Mouse (Mus musculus) heart, embryonic 16.5 days (tissue): Measurements from ENCODE around the gene Sbsn. TPM values are rescaled to one million over a fixed set of nuclear protein-coding genes. Genes with fewer than 3 reads are reported as not detected.
A peak's percentile ranks its signal among the peaks of the same experiment; 100 is the strongest.

Experiments used
- ATAC-seq: fragments of 200-750 bp; cut with Nextera tagmentation; replicated peaks from 2 replicates; pipeline ENCODE4 v1.8.0; 2017; ENCODE audit warnings: moderate number of reproducible peaks; ENCODE audit not compliant: insufficient read depth, low FRiP score; ENCODE audit errors: extremely low read depth
- H3K27ac ChIP-seq: fragments of 300-500 bp; sonication (generic); 2 replicates; pipeline ENCODE4 v1.5.1; 2014; ENCODE audit warnings: mild to moderate bottlenecking, low read length, control low read depth, moderate library complexity
- H3K27me3 ChIP-seq: fragments of 300-500 bp; sonication (generic); 2 replicates; pipeline ENCODE4 v1.6.1; 2014; ENCODE audit warnings: low read length, mixed read lengths; ENCODE audit not compliant: control insufficient read depth, insufficient read depth
- H3K36me3 ChIP-seq: fragments of 300-500 bp; sonication (generic); 2 replicates; pipeline ENCODE4 v1.6.1; 2014; ENCODE audit not compliant: control insufficient read depth, insufficient read depth
- H3K4me1 ChIP-seq: fragments of 300-500 bp; sonication (generic); 2 replicates; pipeline ENCODE4 v1.6.1; 2014; ENCODE audit warnings: low read length, mixed read lengths; ENCODE audit not compliant: control insufficient read depth, insufficient read depth
- H3K4me2 ChIP-seq: fragments of 300-500 bp; sonication (generic); 2 replicates; pipeline ENCODE4 v1.6.1; 2014; ENCODE audit warnings: low read depth, mild to moderate bottlenecking, control low read depth, low read length
- H3K4me3 ChIP-seq: fragments of 300-500 bp; sonication (generic); 2 replicates; pipeline ENCODE4 v1.5.1; 2014; ENCODE audit warnings: mild to moderate bottlenecking, control low read depth, low read length
- H3K9ac ChIP-seq: fragments of 300-500 bp; sonication (generic); 2 replicates; pipeline ENCODE4 v1.6.1; 2014; ENCODE audit warnings: low read length, control low read depth
- H3K9me3 ChIP-seq: fragments of 300-500 bp; sonication (generic); replicated peaks from 2 replicates; pipeline ENCODE4 v1.6.1; 2016; ENCODE audit warnings: low read length; ENCODE audit not compliant: control insufficient read depth
- WGBS: fragments of 180-500 bp; shearing (Covaris S2); extraction: QIAGEN DNeasy Blood & Tissue Kit; methylation state at CpG from one replicate; pipeline ENCODE4 v1.1.7; 2014; 5-methylcytosine and 5-hydroxymethylcytosine counted together
- polyA plus RNA-seq: library from polyadenylated mRNA; unstranded; fragments of >200 nt; fragmentation: Nextera tagmentation; extraction: Ambion mirVana; gene quantifications from 2 replicates; pipeline ENCODE4 v1.2.1, GENCODE M21; 2015

Gene Sbsn
- polyA plus RNA-seq = 1.6 and 1.8 TPM in 2 replicates

DNA sequence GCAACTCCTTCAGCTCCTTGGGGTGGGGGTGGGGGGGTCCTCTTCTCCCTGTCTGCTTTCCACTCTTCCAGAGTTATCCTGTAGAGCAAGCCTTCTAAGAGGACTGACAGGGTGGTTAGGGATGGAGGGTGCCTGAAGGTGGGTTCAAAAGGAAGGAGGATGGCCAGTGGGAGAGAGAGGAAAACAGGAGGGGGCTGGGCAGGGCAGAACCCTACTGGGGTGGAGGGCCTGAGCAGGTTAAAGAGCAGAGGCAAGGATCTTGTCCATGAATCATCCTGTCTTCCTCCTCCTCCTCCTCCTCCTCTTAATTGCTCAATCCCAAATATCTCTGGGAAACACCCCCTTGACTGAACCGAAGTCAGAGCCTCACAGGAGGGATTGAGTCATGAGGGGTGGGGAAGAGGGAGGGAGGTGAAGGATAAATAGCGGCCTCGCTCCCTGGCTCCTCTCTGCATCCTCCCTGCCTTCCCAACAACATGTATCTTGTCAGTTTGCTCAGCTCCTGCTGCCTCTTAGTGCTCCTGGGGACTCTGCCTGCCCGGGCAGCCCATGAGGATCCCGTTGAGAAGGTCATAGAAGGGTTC is at the start of gene Sbsn:
Gene Sbsn, plus strand, starts transcription at position 386 of the 584 bp plus-strand sequence.
- H3K9ac ChIP-seq = no peak within 1 kb of the TSS
- H3K27me3 ChIP-seq = no peaks in the 10 kb centered on the region
- no peak within 1 kb of the TSS for H3K4me3 ChIP-seq
- H3K36me3 ChIP-seq = peaks cover 13% of the 10 kb centered on the region
- ATAC-seq = no peak
- no peak within 1 kb of the TSS for H3K4me2 ChIP-seq
- peaks cover 9% of the 10 kb centered on the region for H3K9me3 ChIP-seq
- no peaks in the 10 kb centered on the region for H3K4me1 ChIP-seq
- H3K27ac ChIP-seq = no peak within 1 kb of the TSS
- WGBS = 55% methylated on average over 5 of the region's 5 CpGs

DNA sequence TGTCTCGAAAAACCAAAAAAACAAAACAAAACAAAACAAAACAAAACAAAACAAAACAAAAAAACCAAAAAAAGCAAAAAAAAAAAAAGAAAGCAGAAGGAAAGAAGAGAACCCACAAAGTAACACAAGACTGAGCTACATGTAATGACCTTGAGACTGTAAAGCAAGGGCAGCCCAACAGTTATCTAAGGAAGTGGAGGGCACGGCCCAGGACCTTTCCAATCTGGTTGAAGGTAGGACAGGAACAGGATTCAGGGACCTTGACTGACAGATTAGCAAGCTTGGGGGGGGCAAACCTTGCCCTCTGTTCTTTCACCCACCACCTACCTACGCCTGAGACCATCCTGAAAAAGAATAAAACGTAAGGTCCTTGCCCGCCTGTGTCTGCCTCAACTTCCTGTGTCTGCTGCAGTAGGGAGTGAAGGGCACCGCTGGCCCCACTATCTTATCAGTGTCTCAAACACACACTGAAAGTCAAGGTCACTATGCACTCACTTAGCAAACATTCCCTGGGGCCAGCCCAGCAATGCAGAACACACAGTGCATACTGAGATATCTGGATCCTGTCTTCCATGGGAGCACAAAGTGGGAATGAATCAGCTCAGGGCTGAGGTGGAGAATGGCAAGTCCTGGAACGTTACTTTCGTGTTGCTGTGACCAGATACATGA is 44.9 kb upstream of the Sbsn start:
- H3K27ac ChIP-seq = peak overlapping the region; percentile 82
- H3K27me3 ChIP-seq = no peaks in the 10 kb centered on the region
- no peaks in the 10 kb centered on the region for H3K36me3 ChIP-seq
- H3K4me3 ChIP-seq = no peak overlapping the region
- peak overlapping the region; percentile 12; the same call in 1 of the 2 replicates for H3K4me2 ChIP-seq
- H3K9me3 ChIP-seq = no peaks in the 10 kb centered on the region
- peak overlapping the region; percentile 52; the same call in 1 of the 2 replicates for H3K9ac ChIP-seq
- 28% methylated on average over 8 of the region's 8 CpGs for WGBS
- peaks cover 11% of the 10 kb centered on the region for H3K4me1 ChIP-seq
- ATAC-seq = peak; percentile 89

DNA sequence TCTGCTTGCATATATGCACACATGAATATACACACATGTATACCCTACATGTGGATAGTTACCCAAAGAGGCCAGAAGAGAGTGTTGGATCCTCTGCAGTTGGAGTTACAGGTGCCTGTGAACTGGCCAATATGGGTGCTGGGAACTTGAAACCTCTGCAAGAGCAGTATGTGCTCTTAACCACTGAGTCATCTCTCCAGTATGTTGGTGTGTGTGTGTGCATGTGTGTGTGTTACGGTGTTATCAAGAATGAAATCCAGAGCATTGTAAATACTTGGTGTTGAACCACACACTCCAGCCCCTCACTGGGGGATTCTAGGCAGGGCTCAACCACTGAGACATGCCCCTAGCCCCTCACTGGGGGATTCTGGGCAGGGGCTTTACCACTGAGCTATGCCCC is 43.8 kb upstream of the Sbsn start:
- no peak overlapping the region for H3K27ac ChIP-seq
- no peak overlapping the region for H3K4me3 ChIP-seq
- WGBS = 58% methylated on average over 1 of the region's 1 CpGs
- no peaks in the 10 kb centered on the region for H3K27me3 ChIP-seq
- peaks cover 11% of the 10 kb centered on the region for H3K4me1 ChIP-seq
- no peak overlapping the region for H3K4me2 ChIP-seq
- no peaks in the 10 kb centered on the region for H3K36me3 ChIP-seq
- H3K9ac ChIP-seq = no peak overlapping the region
- no peaks in the 10 kb centered on the region for H3K9me3 ChIP-seq
- no peak for ATAC-seq

DNA sequence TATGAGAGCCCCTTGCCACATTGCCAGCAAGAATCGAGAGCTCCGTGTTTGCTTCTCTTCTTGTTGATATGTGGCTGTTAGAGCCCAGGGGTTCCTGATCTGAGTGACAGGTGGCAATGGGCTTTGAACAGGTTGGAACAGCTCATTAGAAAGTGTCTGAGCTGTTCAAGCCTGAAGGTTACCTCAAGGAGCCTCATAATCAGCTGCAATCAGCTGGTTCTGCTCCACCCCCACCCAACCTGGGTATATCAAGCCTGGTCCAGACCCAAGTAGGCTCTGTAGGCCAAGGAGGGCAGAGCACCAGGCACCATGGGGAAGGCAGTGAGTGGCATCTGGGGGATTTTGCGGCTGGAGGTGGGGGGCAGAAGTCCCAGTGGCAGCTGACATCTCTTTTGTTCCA is 39.3 kb upstream of the Sbsn start, which contains the start of gene Atp4a:
Gene Atp4a, plus strand, starts transcription at position 268 of the 400 bp plus-strand sequence.
- Histone ChIP-seq H3K4me2 (no peak within 1 kb of the TSS), H3K9ac (no peak within 1 kb of the TSS), H3K4me1 (peaks cover 4% of the 10 kb centered on the region), H3K9me3 (no peaks in the 10 kb centered on the region), H3K27ac (no peak within 1 kb of the TSS), H3K4me3 (no peak within 1 kb of the TSS), H3K36me3 (no peaks in the 10 kb centered on the region), H3K27me3 (peaks cover 13% of the 10 kb centered on the region)
- no peak for ATAC-seq
- WGBS = 80% methylated on average over 3 of the region's 3 CpGs

DNA sequence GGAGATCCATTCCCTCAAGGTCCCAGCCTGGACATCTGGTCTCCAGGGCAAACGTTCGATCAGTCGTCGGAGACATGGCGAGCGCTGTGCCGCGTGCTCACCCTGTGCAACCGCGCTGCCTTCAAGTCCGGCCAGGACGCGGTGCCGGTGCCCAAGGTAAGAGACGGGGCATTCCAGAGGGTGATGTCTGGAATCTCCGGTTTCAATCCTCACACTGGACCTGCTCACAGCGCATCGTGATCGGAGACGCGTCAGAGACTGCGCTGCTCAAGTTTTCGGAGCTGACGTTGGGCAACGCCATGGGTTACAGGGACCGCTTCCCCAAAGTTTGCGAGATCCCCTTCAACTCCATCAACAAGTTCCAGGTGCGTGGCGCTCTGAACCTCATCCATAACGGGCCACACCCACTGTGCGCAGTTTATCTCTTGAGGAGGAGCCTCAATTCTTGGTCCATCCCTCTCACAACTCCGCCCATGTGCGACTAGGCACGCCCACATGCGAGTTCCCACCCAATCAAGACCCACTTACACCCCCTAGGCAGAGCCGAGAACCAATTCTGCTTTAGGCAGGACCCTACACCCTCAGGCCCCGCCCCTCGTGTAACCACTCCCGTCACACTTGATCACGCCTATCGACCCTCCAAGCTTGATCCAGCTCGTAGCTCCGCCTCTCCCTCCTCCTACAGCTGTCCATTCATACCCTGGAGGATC is 34.1 kb upstream of the Sbsn start:
- no peaks in the 10 kb centered on the region for H3K36me3 ChIP-seq
- H3K4me2 ChIP-seq = peak overlapping the region; percentile 74
- H3K4me3 ChIP-seq = peak overlapping the region; percentile 42
- H3K27ac ChIP-seq = no peak overlapping the region
- peaks cover 26% of the 10 kb centered on the region for H3K27me3 ChIP-seq
- peak overlapping the region; percentile 46 for H3K9ac ChIP-seq
- ATAC-seq = peak; percentile 86
- H3K9me3 ChIP-seq = no peaks in the 10 kb centered on the region; the same call in 1 of the 2 replicates
- 3% methylated on average over 43 of the region's 43 CpGs for WGBS
- H3K4me1 ChIP-seq = peaks cover 11% of the 10 kb centered on the region

DNA sequence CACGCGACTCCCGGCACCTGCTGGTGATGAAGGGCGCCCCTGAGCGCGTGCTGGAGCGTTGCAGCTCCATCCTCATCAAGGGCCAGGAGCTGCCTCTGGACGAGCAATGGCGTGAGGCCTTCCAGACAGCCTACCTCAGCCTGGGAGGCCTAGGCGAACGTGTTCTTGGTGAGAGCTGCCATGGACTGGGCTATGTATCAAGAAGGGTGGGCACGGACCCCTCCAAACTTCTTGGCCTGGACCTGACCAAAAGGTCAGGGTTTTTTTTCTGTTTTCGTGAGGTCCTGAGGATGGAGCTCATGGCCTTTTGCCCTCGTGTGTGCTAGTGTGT is 33.6 kb upstream of the Sbsn start:
- H3K9ac ChIP-seq = peak overlapping the region; percentile 6; the same call in 1 of the 2 replicates
- ATAC-seq = no peak
- 14% methylated on average over 14 of the region's 14 CpGs for WGBS

DNA sequence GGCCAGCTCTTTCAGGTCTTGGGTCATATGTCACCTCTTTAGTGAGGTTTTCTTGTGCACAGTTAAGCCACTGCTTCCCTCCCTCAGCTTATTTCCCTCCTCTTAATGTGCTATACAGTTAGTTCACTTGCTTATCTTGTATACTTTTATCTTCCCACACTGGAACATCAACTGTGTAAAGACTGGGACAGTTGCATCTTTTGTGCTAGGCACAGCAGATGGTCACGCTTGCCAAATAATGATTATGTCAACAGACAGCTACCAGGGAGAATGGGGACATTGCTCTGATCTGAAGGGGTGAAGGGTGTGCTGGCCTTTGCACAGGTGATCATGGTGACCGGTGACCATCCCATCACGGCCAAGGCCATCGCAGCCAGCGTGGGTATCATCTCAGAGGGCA is 31.6 kb upstream of the Sbsn start:
- Histone ChIP-seq H3K9ac (no peak overlapping the region), H3K4me2 (no peak overlapping the region), H3K27ac (no peak overlapping the region), H3K36me3 (no peaks in the 10 kb centered on the region), H3K9me3 (no peaks in the 10 kb centered on the region; the same call in 1 of the 2 replicates), H3K27me3 (peaks cover 26% of the 10 kb centered on the region), H3K4me3 (no peak overlapping the region), H3K4me1 (peaks cover 11% of the 10 kb centered on the region)
- no peak for ATAC-seq
- WGBS = 91% methylated on average over 5 of the region's 5 CpGs

More for the DNA sequence above, 33.6 kb upstream of the Sbsn start:
- Histone ChIP-seq H3K27me3 (peaks cover 26% of the 10 kb centered on the region), H3K9me3 (no peaks in the 10 kb centered on the region; the same call in 1 of the 2 replicates), H3K4me3 (peak overlapping the region; percentile 42), H3K27ac (no peak overlapping the region), H3K4me2 (peak overlapping the region; percentile 74), H3K4me1 (peaks cover 11% of the 10 kb centered on the region), H3K36me3 (no peaks in the 10 kb centered on the region)

DNA sequence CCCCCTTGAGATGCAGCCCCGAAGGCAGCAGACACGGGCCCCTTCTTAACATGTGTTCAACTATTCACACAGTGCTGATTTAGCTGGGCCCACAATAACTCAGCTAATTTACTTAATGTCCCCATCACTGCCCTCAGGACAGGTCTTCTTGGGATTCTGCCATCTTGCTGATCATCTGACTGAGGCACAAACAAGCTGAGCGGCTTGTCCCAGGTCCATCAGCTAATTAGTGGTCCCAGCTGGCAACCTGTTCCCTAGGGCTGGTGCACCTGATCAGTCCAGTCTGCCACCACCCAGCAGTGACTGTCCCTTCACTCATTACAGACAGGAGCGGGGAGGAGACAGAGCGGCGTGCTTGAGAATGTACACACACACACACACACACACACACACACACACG is 30.0 kb upstream of the Sbsn start:
- WGBS = 82% methylated on average over 7 of the region's 7 CpGs
- ATAC-seq = no peak

More for the DNA sequence above, 30.0 kb upstream of the Sbsn start:
- Histone ChIP-seq H3K36me3 (no peaks in the 10 kb centered on the region), H3K4me3 (no peak overlapping the region), H3K27me3 (peaks cover 19% of the 10 kb centered on the region), H3K9me3 (no peaks in the 10 kb centered on the region; the same call in 1 of the 2 replicates), H3K4me1 (peaks cover 11% of the 10 kb centered on the region), H3K9ac (no peak overlapping the region), H3K4me2 (no peak overlapping the region), H3K27ac (no peak overlapping the region)
